Mouse (Mus musculus) limb, embryonic 12.5 days (tissue): ENCODE results near the gene Dlx4. TPM values are rescaled to one million over a fixed set of nuclear protein-coding genes. Genes with fewer than 3 reads are reported as not detected.

ENCODE experiments used
- ATAC-seq: fragments of 200-750 bp; cut with Nextera tagmentation; 2 replicates; pipeline ENCODE4 v1.8.0; 2017; ENCODE audit warnings: low read depth, moderate TSS enrichment; ENCODE audit not compliant: insufficient number of reproducible peaks, insufficient read depth, low FRiP score, low TSS enrichment
- H3K27ac ChIP-seq: fragments of 300-500 bp; sonication (generic); 2 replicates; pipeline ENCODE4 v1.5.1; 2016; ENCODE audit warnings: mild to moderate bottlenecking, moderate library complexity
- H3K27me3 ChIP-seq: fragments of 300-500 bp; sonication (generic); 2 replicates; pipeline ENCODE4 v1.6.1; 2016; ENCODE audit warnings: mild to moderate bottlenecking, moderate library complexity
- H3K36me3 ChIP-seq: fragments of 300-500 bp; sonication (generic); 2 replicates; pipeline ENCODE4 v1.6.1; 2016; ENCODE audit warnings: mild to moderate bottlenecking, moderate library complexity
- H3K4me1 ChIP-seq: fragments of 300-500 bp; sonication (generic); replicated peaks from 2 replicates; pipeline ENCODE4 v1.6.1; 2016
- H3K4me2 ChIP-seq: fragments of 300-500 bp; sonication (generic); 2 replicates; pipeline ENCODE4 v1.6.1; 2016; ENCODE audit warnings: mild to moderate bottlenecking, moderate library complexity
- H3K4me3 ChIP-seq: fragments of 300-500 bp; sonication (generic); replicated peaks from 2 replicates; pipeline ENCODE4 v1.5.1; 2016; ENCODE audit warnings: mild to moderate bottlenecking
- H3K9ac ChIP-seq: fragments of 300-500 bp; sonication (generic); replicated peaks from 2 replicates; pipeline ENCODE4 v1.6.1; 2016; ENCODE audit warnings: mild to moderate bottlenecking, moderate library complexity
- H3K9me3 ChIP-seq: fragments of 300-500 bp; sonication (generic); 2 replicates; pipeline ENCODE4 v1.6.1; 2016; ENCODE audit warnings: mild to moderate bottlenecking, moderate library complexity
- WGBS: fragments of 180-500 bp; shearing (Covaris S2); methylation state at CpG from one replicate; pipeline ENCODE4 v1.1.7; 2016; 5-methylcytosine and 5-hydroxymethylcytosine counted together
- polyA plus RNA-seq: library from polyadenylated mRNA; unstranded; fragments of >200 nt; fragmentation: Nextera tagmentation; extraction: Ambion mirVana; gene quantifications from 2 replicates; pipeline ENCODE4 v1.2.1, GENCODE M21; 2016

Gene Dlx4
- polyA plus RNA-seq, result 1.4 and 1.9 TPM in 2 replicates

- H3K4me3 ChIP-seq, result peak within 1 kb of the TSS; percentile 46
- under 1% methylated on average over 47 of the region's 48 CpGs for WGBS
- H3K27ac ChIP-seq, result no peak within 1 kb of the TSS
- H3K4me1 ChIP-seq, result peaks cover 34% of the 10 kb centered on the region
- H3K9ac ChIP-seq, result peak within 1 kb of the TSS; percentile 44
- H3K27me3 ChIP-seq, result peaks cover 100% of the 10 kb centered on the region
- no peaks in the 10 kb centered on the region for H3K36me3 ChIP-seq
- no peak for ATAC-seq
- no peaks in the 10 kb centered on the region for H3K9me3 ChIP-seq
- peak within 1 kb of the TSS; percentile 86 for H3K4me2 ChIP-seq
Observed at GRCm38 (mm10) chr11:95145851-95146403, at the start of gene Dlx4. TSS of gene Dlx4 (minus strand) at chr11:95146263.

- 35% methylated on average over 11 of the region's 11 CpGs for WGBS
- Histone ChIP-seq H3K27ac (no peak overlapping the region), H3K4me2 (no peak overlapping the region), H3K9ac (no peak overlapping the region), H3K9me3 (no peaks in the 10 kb centered on the region), H3K36me3 (no peaks in the 10 kb centered on the region), H3K4me3 (no peak overlapping the region), H3K4me1 (peaks cover 40% of the 10 kb centered on the region), H3K27me3 (peaks cover 47% of the 10 kb centered on the region)
- ATAC-seq, result no peak
Observed at GRCm38 (mm10) chr11:95189863-95190262, 43.8 kb upstream of the Dlx4 start.

- no peaks in the 10 kb centered on the region for H3K9me3 ChIP-seq
- no peak overlapping the region for H3K4me2 ChIP-seq
- 90% methylated on average over 7 of the region's 7 CpGs for WGBS
- H3K27me3 ChIP-seq, result peaks cover 31% of the 10 kb centered on the region
- H3K4me1 ChIP-seq, result peaks cover 51% of the 10 kb centered on the region
- no peaks in the 10 kb centered on the region for H3K36me3 ChIP-seq
- H3K4me3 ChIP-seq, result no peak overlapping the region
- no peak for ATAC-seq
- H3K27ac ChIP-seq, result no peak overlapping the region
- H3K9ac ChIP-seq, result no peak overlapping the region
Observed at GRCm38 (mm10) chr11:95186826-95187225, 40.8 kb upstream of the Dlx4 start.

GRCm38 (mm10) chr11:95185700-95186099, 39.6 kb upstream of the Dlx4 start:
- H3K4me1 ChIP-seq, result peaks cover 53% of the 10 kb centered on the region
- H3K4me2 ChIP-seq, result no peak overlapping the region; the same call in 1 of the 2 replicates
- no peak; the same call in 1 of the 2 replicates for ATAC-seq
- no peaks in the 10 kb centered on the region for H3K9me3 ChIP-seq
- no peak overlapping the region; the same call in 1 of the 2 replicates for H3K9ac ChIP-seq
- no peak overlapping the region for H3K27ac ChIP-seq
- no peak overlapping the region for H3K4me3 ChIP-seq
- peaks cover 26% of the 10 kb centered on the region for H3K27me3 ChIP-seq
- no peaks in the 10 kb centered on the region for H3K36me3 ChIP-seq
- 13% methylated on average over 11 of the region's 11 CpGs for WGBS

- no peak overlapping the region for H3K4me2 ChIP-seq
- H3K9ac ChIP-seq, result no peak overlapping the region
- H3K27ac ChIP-seq, result peak overlapping the region; percentile 32; the same call in 1 of the 2 replicates
- H3K4me3 ChIP-seq, result no peak overlapping the region
- 8% methylated on average over 5 of the region's 5 CpGs for WGBS
- no peaks in the 10 kb centered on the region for H3K36me3 ChIP-seq
- no peaks in the 10 kb centered on the region for H3K9me3 ChIP-seq
- ATAC-seq, result no peak
- peaks cover 55% of the 10 kb centered on the region for H3K4me1 ChIP-seq
- peaks cover 16% of the 10 kb centered on the region for H3K27me3 ChIP-seq
Observed at GRCm38 (mm10) chr11:95184561-95184960, 38.5 kb upstream of the Dlx4 start.

GRCm38 (mm10) chr11:95179311-95179710, 33.2 kb upstream of the Dlx4 start:
- Histone ChIP-seq H3K9ac (no peak overlapping the region; the same call in 1 of the 2 replicates), H3K9me3 (no peaks in the 10 kb centered on the region), H3K4me3 (no peak overlapping the region), H3K4me1 (peaks cover 25% of the 10 kb centered on the region), H3K27ac (no peak overlapping the region), H3K27me3 (no peaks in the 10 kb centered on the region), H3K4me2 (no peak overlapping the region), H3K36me3 (no peaks in the 10 kb centered on the region)
- ATAC-seq, result no peak
- 43% methylated on average over 12 of the region's 12 CpGs for WGBS

- no peaks in the 10 kb centered on the region for H3K36me3 ChIP-seq
- 0 out of 2 replicates have a peak, but pooled peaks cover 4% of the 10 kb centered on the region for H3K27me3 ChIP-seq
- WGBS, result 81% methylated on average over 5 of the region's 5 CpGs
- no peak overlapping the region for H3K27ac ChIP-seq
- ATAC-seq, result no peak
- no peaks in the 10 kb centered on the region for H3K9me3 ChIP-seq
- H3K9ac ChIP-seq, result no peak overlapping the region
- no peaks in the 10 kb centered on the region for H3K4me1 ChIP-seq
- H3K4me3 ChIP-seq, result no peak overlapping the region
- no peak overlapping the region for H3K4me2 ChIP-seq
Observed at GRCm38 (mm10) chr11:95165857-95166256, 19.8 kb upstream of the Dlx4 start.

- no peaks in the 10 kb centered on the region for H3K9me3 ChIP-seq
- peaks cover 13% of the 10 kb centered on the region; the same call in 1 of the 2 replicates for H3K27me3 ChIP-seq
- H3K4me3 ChIP-seq, result no peak overlapping the region
- no peak for ATAC-seq
- 69% methylated on average over 4 of the region's 4 CpGs for WGBS
- no peak overlapping the region for H3K27ac ChIP-seq
- H3K4me2 ChIP-seq, result no peak overlapping the region
- no peaks in the 10 kb centered on the region for H3K36me3 ChIP-seq
- H3K9ac ChIP-seq, result no peak overlapping the region
- no peaks in the 10 kb centered on the region for H3K4me1 ChIP-seq
Observed at GRCm38 (mm10) chr11:95161708-95162107, 15.6 kb upstream of the Dlx4 start.

GRCm38 (mm10) chr11:95160693-95161092, 14.6 kb upstream of the Dlx4 start:
- H3K4me1 ChIP-seq, result no peaks in the 10 kb centered on the region
- no peak overlapping the region for H3K4me3 ChIP-seq
- H3K4me2 ChIP-seq, result no peak overlapping the region
- H3K9ac ChIP-seq, result no peak overlapping the region
- 46% methylated on average over 7 of the region's 7 CpGs for WGBS
- no peaks in the 10 kb centered on the region for H3K9me3 ChIP-seq
- no peak for ATAC-seq
- no peak overlapping the region for H3K27ac ChIP-seq
- peaks cover 17% of the 10 kb centered on the region for H3K27me3 ChIP-seq
- H3K36me3 ChIP-seq, result no peaks in the 10 kb centered on the region

- no peak overlapping the region for H3K4me3 ChIP-seq
- no peak overlapping the region for H3K4me2 ChIP-seq
- 84% methylated on average over 8 of the region's 8 CpGs for WGBS
- no peak overlapping the region for H3K9ac ChIP-seq
- no peaks in the 10 kb centered on the region for H3K9me3 ChIP-seq
- no peaks in the 10 kb centered on the region for H3K4me1 ChIP-seq
- peaks cover 16% of the 10 kb centered on the region for H3K27me3 ChIP-seq
- ATAC-seq, result no peak
- H3K27ac ChIP-seq, result no peak overlapping the region
- H3K36me3 ChIP-seq, result no peaks in the 10 kb centered on the region
Observed at GRCm38 (mm10) chr11:95159763-95160371, 13.8 kb upstream of the Dlx4 start.

- 79% methylated on average over 5 of the region's 5 CpGs for WGBS
- no peaks in the 10 kb centered on the region for H3K36me3 ChIP-seq
- no peak for ATAC-seq
Observed at GRCm38 (mm10) chr11:95157872-95158271, 11.8 kb upstream of the Dlx4 start.

More at GRCm38 (mm10) chr11:95157872-95158271, 11.8 kb upstream of the Dlx4 start:
- no peaks in the 10 kb centered on the region for H3K4me1 ChIP-seq
- H3K4me2 ChIP-seq, result no peak overlapping the region
- H3K9ac ChIP-seq, result no peak overlapping the region
- H3K9me3 ChIP-seq, result no peaks in the 10 kb centered on the region
- H3K27me3 ChIP-seq, result peaks cover 25% of the 10 kb centered on the region
- no peak overlapping the region for H3K4me3 ChIP-seq
- no peak overlapping the region for H3K27ac ChIP-seq
